Mouse (Mus musculus) stomach, embryonic 15.5 days (tissue): ENCODE data around the gene Osbp. TPM values are rescaled to one million over a fixed set of nuclear protein-coding genes. Genes with fewer than 3 reads are reported as not detected.

ENCODE experiments used
- ATAC-seq: fragments of 200-750 bp; cut with Nextera tagmentation; 2 replicates; pipeline ENCODE4 v1.8.0; 2017; ENCODE audit warnings: low read depth, moderate number of reproducible peaks, moderate TSS enrichment; ENCODE audit not compliant: insufficient read depth, low FRiP score
- H3K27ac ChIP-seq: fragments of 300-500 bp; sonication (generic); 2 replicates; pipeline ENCODE4 v1.5.1; 2015; ENCODE audit warnings: mild to moderate bottlenecking, inconsistent platforms
- H3K27me3 ChIP-seq: fragments of 300-500 bp; sonication (generic); replicated peaks from 2 replicates; pipeline ENCODE4 v1.6.1; 2015; ENCODE audit warnings: inconsistent platforms
- H3K36me3 ChIP-seq: fragments of 300-500 bp; sonication (generic); 2 replicates; pipeline ENCODE4 v1.6.1; 2015; ENCODE audit warnings: inconsistent platforms
- H3K4me1 ChIP-seq: fragments of 300-500 bp; sonication (generic); 2 replicates; pipeline ENCODE4 v1.6.1; 2015; ENCODE audit warnings: inconsistent platforms
- H3K4me2 ChIP-seq: fragments of 300-500 bp; sonication (generic); 2 replicates; pipeline ENCODE4 v1.6.1; 2015; ENCODE audit warnings: mild to moderate bottlenecking, inconsistent platforms
- H3K4me3 ChIP-seq: fragments of 300-500 bp; sonication (generic); replicated peaks from 2 replicates; pipeline ENCODE4 v1.5.1; 2015; ENCODE audit warnings: inconsistent platforms
- H3K9ac ChIP-seq: fragments of 300-500 bp; sonication (generic); 2 replicates; pipeline ENCODE4 v1.6.1; 2015; ENCODE audit warnings: inconsistent platforms
- H3K9me3 ChIP-seq: fragments of 300-500 bp; sonication (generic); 2 replicates; pipeline ENCODE4 v1.6.1; 2016; ENCODE audit warnings: inconsistent platforms
- WGBS: fragments of 180-500 bp; shearing (Covaris S2); methylation state at CpG from one replicate; pipeline ENCODE4 v1.1.7; 2015; 5-methylcytosine and 5-hydroxymethylcytosine counted together
- microRNA-seq: library from miRNA; unstranded; fragments of <30 nt; microRNA quantifications from one replicate; pipeline ENCODE4, GENCODE M21; 2016
- polyA plus RNA-seq: library from polyadenylated mRNA; unstranded; fragments of >200 nt; fragmentation: Nextera tagmentation; extraction: Ambion mirVana; gene quantifications from 2 replicates; pipeline ENCODE4 v1.2.1, GENCODE M21; 2015

Gene Osbp
- polyA plus RNA-seq, 1 experiment from 2014 or later, result 5.0 TPM

- Histone ChIP-seq H3K4me1 (no peaks in the 10 kb centered on the region), H3K27me3 (no peaks in the 10 kb centered on the region), H3K9ac (no peak overlapping the region), H3K4me2 (no peak overlapping the region), H3K27ac (no peak overlapping the region), H3K9me3 (no peaks in the 10 kb centered on the region), H3K4me3 (no peak overlapping the region), H3K36me3 (no peaks in the 10 kb centered on the region)
- 72% methylated on average over 4 of the region's 4 CpGs for WGBS
- no peak for ATAC-seq
Measured at GRCm38 (mm10) chr19:12024149-12024548, 58.4 kb downstream of the Osbp start.

DNA sequence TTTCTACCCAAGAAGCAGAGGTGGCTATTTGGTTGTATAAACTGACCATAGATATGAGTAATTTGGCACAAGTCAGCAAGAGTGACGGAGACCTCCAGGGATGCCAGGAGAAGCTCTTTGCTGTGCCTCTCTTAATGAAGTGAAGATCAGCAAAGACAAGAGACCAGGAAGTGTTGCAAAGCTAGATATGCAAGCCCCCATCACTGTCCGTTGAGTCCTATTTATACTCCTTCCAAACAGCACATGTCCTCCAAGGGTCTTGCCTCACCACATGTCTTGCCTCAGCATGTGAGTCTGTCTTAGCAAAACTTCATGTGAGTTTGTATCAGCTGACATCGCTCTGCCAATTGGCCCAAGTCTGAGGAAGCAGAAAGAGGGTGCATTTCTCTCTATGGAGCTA, 59.6 kb downstream of the Osbp start:
- no peak overlapping the region for H3K9ac ChIP-seq
- no peaks in the 10 kb centered on the region for H3K36me3 ChIP-seq
- no peaks in the 10 kb centered on the region for H3K9me3 ChIP-seq
- no peak overlapping the region for H3K27ac ChIP-seq
- H3K4me1 ChIP-seq, result no peaks in the 10 kb centered on the region
- no peak for ATAC-seq
- no peak overlapping the region for H3K4me2 ChIP-seq
- no peak overlapping the region for H3K4me3 ChIP-seq
- WGBS, result 79% methylated on average over 3 of the region's 3 CpGs
- no peaks in the 10 kb centered on the region for H3K27me3 ChIP-seq

- Histone ChIP-seq H3K27me3 (no peaks in the 10 kb centered on the region), H3K4me3 (no peak overlapping the region), H3K27ac (no peak overlapping the region), H3K4me2 (no peak overlapping the region), H3K9me3 (no peaks in the 10 kb centered on the region), H3K4me1 (no peaks in the 10 kb centered on the region), H3K9ac (no peak overlapping the region), H3K36me3 (no peaks in the 10 kb centered on the region)
- no peak for ATAC-seq
- 72% methylated on average over 2 of the region's 2 CpGs for WGBS
Measured at GRCm38 (mm10) chr19:12026606-12027005, 60.9 kb downstream of the Osbp start.

DNA sequence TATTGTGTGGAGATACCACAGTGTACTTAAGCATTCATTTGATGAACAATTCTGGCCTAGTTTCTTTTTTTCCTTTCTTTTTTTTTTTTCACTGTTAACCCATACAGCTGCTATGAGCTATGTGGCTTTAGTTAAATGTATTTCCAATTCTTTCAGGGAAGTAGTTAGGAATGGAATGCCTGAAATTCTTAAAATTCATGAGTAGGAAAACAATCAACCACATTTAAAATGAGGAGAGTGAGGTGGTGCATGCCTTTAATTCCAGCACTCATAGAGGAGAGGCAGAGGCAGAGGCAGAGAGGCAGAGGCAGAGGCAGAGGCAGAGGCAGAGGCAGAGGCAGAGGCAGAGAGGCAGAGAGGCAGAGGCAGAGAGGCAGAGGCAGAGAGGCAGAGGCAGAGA, 72.0 kb downstream of the Osbp start:
- no peak overlapping the region for H3K27ac ChIP-seq
- no peak overlapping the region for H3K4me2 ChIP-seq
- no peaks in the 10 kb centered on the region for H3K9me3 ChIP-seq
- H3K9ac ChIP-seq, result no peak overlapping the region
- no peak overlapping the region for H3K4me3 ChIP-seq
- no peak for ATAC-seq
- H3K27me3 ChIP-seq, result no peaks in the 10 kb centered on the region
- H3K36me3 ChIP-seq, result no peaks in the 10 kb centered on the region
- H3K4me1 ChIP-seq, result no peaks in the 10 kb centered on the region

GRCm38 (mm10) chr19:12041217-12041616, 75.5 kb downstream of the Osbp start, which contains the start of gene Olfr1423:
Olfr1423 (minus strand) TSS chr19:12041317.
- H3K4me3 ChIP-seq, result no peak within 1 kb of the TSS

GRCm38 (mm10) chr19:12043163-12043562, 77.4 kb downstream of the Osbp start:
- Histone ChIP-seq H3K9me3 (no peaks in the 10 kb centered on the region), H3K36me3 (no peaks in the 10 kb centered on the region), H3K4me3 (no peak overlapping the region), H3K4me2 (no peak overlapping the region), H3K4me1 (no peaks in the 10 kb centered on the region), H3K9ac (no peak overlapping the region), H3K27me3 (no peaks in the 10 kb centered on the region), H3K27ac (no peak overlapping the region)
- ATAC-seq, result no peak
- 89% methylated on average over 5 of the region's 5 CpGs for WGBS

More at GRCm38 (mm10) chr19:12041217-12041616, 75.5 kb downstream of the Osbp start, which contains the start of gene Olfr1423:
- 51% methylated on average over 2 of the region's 2 CpGs for WGBS
- Histone ChIP-seq H3K9me3 (no peaks in the 10 kb centered on the region), H3K4me2 (no peak within 1 kb of the TSS), H3K27me3 (no peaks in the 10 kb centered on the region), H3K36me3 (no peaks in the 10 kb centered on the region), H3K27ac (no peak within 1 kb of the TSS), H3K9ac (no peak within 1 kb of the TSS), H3K4me1 (no peaks in the 10 kb centered on the region)
- no peak for ATAC-seq

Small RNA genes within 50 kb of the gene (microRNA-seq; reads per million reads assigned to microRNA genes)
- gene Mir6994, result 5.6 reads per million, percentile 20 among the genes with 10 or more reads in this experiment

Other genes with a start within 250 kb of the Osbp start
- gene Gif, start 218.4 kb upstream of the Osbp start, polyA plus RNA-seq, result 1.4 and 4.0 TPM in 2 replicates
- gene Mrpl16, start 195.6 kb upstream of the Osbp start, polyA plus RNA-seq, result 52.2 and 53.5 TPM in 2 replicates
- 20.6 and 24.9 TPM in 2 replicates for gene Stx3, start 146.5 kb upstream of the Osbp start, polyA plus RNA-seq
- 0.14 TPM in 1 of 2 replicates, not detected in the other for gene Olfr1417, start 126.7 kb upstream of the Osbp start, polyA plus RNA-seq
- gene Olfr1418, start 104.9 kb upstream of the Osbp start, polyA plus RNA-seq, result not detected in 2 replicates
- 0.04 TPM in 1 of 2 replicates, not detected in the other for gene Olfr1419, start 90.8 kb upstream of the Osbp start, polyA plus RNA-seq
- gene Olfr1420, start 79.4 kb upstream of the Osbp start, polyA plus RNA-seq, result 0.08 and 0.10 TPM in 2 replicates
- 14.7 and 16.4 TPM in 2 replicates for gene Patl1, start 53.5 kb upstream of the Osbp start, polyA plus RNA-seq
- not detected in 2 replicates for gene Olfr1423, start 75.4 kb downstream of the Osbp start, polyA plus RNA-seq
- not detected in 2 replicates for gene Olfr1424, start 96.7 kb downstream of the Osbp start, polyA plus RNA-seq
- not detected in 2 replicates for gene Olfr1425, start 111.8 kb downstream of the Osbp start, polyA plus RNA-seq
- not detected in 2 replicates for gene Olfr1426, start 126.1 kb downstream of the Osbp start, polyA plus RNA-seq
- not detected in 2 replicates for gene Olfr1427, start 137.4 kb downstream of the Osbp start, polyA plus RNA-seq
- gene Olfr1428, start 150.0 kb downstream of the Osbp start, polyA plus RNA-seq, result not detected in 2 replicates
- gene Olfr76, start 157.3 kb downstream of the Osbp start, polyA plus RNA-seq, result not detected in 2 replicates
- gene Olfr1555-ps1, start 204.2 kb downstream of the Osbp start, polyA plus RNA-seq, result 0.04 and 0.06 TPM in 2 replicates
- gene Olfr1431, start 234.7 kb downstream of the Osbp start, polyA plus RNA-seq, result not detected in 2 replicates